Mouse (Mus musculus): ENCODE results near the gene Hoxb4.
A peak's percentile ranks its signal among the peaks of the same experiment; 100 is the strongest.

Gene Hoxb4

DNA sequence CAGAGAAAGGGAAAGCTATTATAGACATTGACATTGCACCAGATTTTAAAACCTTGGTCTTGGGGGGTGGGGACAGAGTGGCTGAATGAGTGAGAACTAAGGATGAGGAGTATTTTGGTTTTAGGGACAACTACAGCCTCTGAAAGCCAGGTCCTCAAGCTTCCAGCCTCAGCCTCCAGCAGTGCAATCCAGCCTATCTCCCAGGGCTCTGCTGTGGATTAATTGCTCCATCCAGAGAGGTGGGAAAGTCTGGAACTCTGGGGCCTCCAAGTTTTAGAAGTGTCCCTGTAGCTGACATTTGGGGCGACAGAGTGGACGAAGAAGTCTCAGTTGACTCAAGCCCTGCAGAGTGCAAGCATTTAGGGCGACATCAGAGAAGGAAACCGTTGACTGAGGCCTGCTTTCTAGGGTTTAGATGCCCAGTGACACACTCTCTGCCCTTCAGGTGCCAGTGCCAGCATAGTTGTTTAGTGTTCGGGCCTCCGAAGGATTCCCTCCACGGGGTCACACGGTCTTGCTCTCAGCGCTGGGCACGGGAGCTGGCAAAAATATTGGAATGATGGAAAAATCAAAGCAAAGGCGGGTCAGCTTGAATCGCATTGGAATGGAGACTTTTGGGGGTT, 4.2 kb upstream of the Hoxb4 start:
- no peak for DNase-seq (ENCODE audit: low spot score in 2 of 2)

DNA sequence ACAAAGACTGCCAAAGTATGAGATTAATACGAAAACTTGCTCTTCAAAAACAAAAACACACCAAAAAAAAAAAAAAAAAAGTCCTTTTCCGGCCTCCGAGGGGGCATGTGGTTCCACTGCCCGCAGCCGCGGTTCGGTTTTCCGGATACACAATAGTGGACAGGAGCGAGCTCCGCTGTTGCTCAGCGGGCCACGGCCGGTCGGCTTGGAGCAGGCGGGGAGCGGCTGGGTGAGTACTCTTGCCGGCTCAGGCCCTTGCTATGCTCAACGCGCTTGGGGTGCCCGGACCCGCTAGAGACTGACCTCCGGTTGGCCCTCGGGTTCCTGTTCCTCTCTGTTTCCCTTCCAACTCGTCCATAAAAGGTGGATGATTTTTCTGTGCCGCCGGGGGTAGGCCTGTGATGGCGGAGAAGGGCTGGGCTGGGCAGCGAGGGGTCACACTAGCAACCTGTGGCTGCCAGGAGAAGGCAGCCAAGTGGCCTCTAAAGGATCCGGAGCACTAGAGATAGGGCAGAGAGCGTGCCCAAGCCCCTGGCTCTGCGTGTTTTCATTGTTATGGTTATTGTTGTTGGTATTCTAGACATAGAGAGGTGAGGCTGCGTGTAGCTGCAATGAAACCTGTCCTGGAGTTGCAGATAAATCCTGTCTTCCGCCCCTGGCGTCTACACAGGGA, 3.3 kb upstream of the Hoxb4 start:
- DNase-seq (ENCODE audit: low spot score in 2 of 2), result no peak

DNA sequence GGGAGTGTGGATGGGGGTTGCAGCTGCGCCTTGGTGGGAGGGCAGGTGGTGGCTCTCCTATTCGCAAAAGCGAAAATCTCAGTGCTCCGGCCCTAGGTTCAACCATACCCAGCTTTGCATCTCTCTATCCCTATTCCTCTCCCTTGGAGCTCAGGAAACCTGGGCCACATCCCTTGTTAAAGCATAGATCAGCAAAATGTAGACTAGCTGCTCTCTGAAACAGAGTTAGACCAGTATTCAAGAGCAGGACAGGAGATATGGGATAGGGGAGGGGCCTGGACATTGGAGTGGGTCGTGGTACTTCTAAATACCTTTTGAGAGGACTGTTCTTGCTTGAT, 2.8 kb upstream of the Hoxb4 start:
- DNase-seq (ENCODE audit: low spot score in 2 of 2), result no peak

DNA sequence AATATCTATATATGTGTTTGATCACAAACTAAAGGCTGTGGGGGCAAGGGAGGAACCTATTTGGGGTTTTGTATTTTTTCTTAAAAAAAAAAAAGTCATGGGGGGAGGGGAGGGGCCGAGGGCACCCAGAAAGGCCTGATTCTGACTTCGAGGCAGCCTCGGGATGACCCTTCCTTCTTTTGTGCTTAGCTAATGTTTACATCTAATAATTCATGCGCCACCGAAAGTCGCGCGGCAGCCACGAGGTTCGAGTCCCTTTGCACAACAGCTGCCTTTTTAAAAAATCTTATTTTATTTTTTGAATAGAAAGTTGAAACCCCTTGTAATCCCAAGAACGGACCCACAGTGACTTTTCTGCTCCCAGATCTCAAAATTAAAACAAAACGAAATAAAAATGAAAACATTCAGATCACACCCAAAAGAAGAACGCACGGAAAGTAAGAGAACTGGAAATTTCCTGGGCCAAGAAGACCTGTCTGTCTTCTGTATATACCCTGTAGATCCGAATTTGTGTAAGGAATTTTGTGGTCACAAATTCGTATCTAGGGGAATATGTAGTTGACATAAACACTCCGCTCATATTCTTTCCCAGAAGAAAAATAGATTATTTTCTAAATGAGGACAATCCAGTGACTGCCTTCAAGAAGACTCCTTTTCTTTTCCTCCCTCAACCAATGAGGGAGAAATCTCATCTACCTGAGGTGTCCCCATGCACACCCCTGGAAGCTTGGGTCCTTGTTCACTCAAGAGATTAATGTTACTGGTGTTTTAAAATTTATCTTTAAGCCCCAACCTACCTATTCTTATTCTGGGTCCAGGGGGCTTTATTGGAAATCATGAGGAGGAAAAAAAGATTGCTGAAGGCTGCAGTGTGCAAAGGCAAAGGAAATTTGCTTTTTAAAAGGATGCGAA, 1.1 kb upstream of the Hoxb4 start:
- DNase-seq (ENCODE audit: low spot score in 2 of 2), result no peak

DNA sequence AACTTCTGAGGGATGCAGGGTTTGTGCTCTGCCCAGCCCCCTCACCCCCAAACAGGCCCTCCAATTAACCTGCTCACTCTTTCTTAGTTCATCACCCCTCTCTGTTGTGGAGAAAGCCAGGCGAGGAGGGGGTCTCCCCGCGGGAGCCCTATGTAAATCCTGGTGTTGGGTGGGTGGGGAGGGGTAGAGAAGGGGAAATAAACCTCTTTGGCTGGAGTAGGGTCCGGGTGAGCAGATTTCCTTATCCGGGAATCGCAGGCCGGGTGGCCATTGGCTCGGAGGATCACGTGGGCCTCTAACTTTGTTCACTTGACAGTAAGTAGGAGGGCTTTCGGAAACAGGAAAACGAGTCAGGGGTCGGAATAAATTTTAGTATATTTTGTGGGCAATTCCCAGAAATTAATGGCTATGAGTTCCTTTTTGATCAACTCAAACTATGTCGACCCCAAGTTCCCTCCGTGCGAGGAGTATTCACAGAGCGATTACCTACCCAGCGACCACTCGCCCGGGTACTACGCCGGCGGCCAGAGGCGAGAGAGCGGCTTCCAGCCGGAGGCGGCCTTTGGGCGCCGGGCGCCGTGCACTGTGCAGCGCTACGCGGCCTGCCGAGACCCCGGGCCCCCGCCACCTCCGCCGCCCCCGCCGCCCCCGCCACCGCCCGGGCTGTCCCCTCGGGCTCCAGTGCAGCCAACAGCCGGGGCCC, 452 bp downstream of the Hoxb4 start:
- peak in 1 of 2 experiments; percentile 21 for DNase-seq (ENCODE audit: low spot score in 2 of 2)

DNA sequence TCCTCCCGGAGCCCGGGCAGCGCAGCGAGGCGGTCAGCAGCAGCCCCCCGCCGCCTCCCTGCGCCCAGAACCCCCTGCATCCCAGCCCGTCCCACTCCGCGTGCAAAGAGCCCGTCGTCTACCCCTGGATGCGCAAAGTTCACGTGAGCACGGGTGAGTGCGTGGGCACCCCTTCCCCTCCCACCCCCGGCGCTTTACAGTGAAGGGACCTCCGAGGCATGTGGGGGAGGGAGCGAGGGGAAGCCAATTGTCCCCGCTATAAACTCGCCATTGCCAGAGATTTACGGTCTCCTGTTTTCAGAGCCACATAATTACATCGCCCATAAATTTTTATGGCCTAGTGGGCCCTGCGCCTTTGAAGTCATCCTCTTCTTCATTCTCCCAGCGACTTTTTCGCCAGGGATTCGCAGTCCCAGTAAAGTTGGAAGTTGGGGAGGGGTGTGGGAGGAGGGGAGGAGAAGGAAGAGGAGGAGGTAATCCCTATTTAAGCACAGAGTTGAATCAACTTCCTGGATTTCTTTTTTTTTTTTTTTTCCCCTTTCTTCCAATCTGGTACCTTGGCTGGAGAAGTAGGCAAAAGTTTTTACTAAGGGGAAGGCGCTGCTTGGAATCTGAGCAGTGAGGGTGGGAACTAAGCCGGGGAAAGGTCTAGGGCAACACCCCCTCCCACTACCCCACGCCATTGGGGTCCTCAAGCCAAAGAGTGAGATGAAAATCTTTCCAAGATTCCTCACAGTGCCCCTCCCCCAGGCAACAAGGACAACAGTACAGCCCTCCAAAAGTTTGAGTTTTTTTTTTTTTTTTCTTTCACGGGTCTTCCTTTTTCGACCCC, 1.2 kb downstream of the Hoxb4 start:
- DNase-seq (ENCODE audit: low spot score in 2 of 2), result no peak

DNA sequence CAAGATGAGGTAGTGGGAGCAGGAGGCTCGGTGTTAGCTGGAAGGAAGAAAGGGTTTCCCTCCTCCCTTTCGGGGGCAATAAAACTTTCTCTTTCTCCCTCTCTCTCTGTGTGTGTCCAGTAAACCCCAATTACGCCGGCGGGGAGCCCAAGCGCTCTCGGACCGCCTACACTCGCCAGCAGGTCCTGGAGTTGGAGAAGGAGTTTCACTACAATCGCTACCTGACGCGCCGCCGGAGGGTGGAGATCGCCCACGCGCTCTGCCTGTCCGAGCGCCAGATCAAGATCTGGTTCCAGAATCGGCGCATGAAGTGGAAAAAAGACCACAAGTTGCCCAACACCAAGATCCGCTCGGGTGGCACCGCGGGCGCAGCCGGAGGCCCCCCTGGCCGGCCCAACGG, 1.8 kb downstream of the Hoxb4 start:
- no peak for DNase-seq (ENCODE audit: low spot score in 2 of 2)

DNA sequence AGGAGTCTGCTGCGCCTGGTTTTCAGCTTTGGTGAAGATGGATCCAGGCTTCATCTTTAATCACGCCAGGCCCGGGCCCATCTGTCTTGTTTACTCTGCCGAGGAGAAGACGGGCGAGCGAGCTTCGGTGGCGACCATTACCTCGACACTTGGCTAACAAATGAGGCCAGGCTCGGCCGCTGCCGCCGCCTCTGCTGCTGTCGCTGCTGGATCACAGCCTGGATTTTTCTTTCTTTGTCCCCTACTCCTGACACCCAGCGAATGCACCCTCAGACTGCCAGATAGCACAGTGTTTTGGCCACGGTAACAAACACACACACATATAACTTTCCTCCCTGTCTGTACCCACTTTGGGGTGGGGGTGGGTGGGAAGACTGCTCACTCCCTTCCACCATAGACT, 2.6 kb downstream of the Hoxb4 start:
- DNase-seq (ENCODE audit: low spot score in 2 of 2), result no peak

DNA sequence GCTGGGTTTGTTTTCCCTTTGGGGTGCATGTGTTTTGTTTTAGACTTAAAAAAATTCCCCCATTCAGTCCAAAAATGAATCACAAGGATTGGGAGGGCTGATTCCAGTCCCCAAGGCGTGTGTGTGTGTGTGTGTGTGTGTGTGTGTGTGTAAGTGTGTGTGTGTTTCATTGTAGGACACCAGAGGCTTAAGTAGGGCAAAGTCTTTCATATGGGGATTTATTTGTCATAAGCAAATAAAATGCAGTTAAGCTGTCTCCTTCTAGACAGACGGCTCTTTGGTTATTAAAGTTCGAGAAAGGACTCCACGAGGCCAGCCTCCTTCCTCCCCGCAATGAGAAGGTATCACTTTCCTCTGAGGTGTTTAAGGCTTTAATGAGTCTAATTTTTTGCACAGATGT, 3.8 kb downstream of the Hoxb4 start:
- DNase-seq (ENCODE audit: low spot score in 2 of 2), result no peak

DNA sequence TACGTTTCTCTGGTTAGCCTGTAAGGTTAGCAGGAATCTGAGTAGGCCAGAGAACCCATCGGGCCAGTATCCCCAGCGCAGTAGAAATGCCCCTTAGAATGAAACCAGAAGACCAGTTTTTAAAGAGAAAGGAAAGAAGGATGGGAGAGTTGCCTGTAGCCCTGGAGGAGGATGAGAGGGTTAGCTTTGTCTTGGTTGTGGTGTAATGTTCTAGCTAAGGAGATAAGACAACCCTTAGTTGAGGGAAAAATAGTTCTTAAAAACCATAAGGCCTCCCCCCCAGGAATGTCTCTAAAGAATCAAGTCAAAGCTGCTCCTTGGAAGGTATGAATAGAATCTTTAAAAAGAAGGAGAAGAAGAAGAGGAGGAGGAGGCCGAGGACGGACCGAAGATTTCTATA, 4.7 kb downstream of the Hoxb4 start:
- DNase-seq (ENCODE audit: low spot score in 2 of 2), result no peak

DNA sequence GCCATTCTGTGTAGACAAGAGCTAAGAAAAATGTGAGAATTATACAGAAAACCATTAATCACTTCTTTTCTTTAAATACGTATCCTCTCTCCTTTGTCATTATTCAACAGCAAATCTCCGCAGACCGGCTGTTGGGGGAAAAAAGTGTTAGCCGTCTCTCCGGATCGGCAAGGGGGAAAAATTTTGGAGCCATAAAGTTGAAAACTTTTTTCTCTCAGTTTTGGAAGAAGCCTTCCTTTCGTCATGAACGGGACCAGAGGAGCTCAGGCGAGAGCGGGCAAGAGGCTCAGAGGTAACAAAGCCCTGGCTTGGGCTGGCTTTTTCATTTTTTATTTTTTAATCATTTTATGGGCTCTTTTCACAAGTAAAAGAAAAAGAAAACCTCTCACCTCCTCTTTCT, 5.1 kb downstream of the Hoxb4 start, which contains the start of gene Hoxb3:
Gene Hoxb3 (plus strand): TSS at position 173 of the 400 bp plus-strand sequence.
- DNase-seq (ENCODE audit: low spot score in 2 of 2), result no peak

DNA sequence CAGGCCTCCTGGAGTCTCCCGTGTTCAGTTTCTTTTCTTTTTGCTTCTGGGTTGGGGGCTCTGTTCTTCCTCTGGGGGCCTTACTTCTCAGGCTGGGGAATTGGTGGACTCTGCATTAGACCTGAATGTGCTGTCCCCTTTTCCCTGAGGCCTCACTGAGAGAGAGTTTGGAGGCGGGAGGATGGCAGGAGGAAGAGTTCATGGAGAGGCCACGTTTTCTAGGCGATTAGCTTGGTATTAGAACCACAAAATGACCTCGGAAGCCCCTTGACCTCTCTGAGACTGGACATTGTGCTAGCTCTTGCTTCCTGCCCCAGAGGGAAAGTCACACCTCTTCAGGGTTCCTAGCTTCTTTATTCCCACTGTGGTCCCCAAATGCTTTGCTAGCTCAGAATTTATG, 6.1 kb downstream of the Hoxb4 start:
- DNase-seq (ENCODE audit: low spot score in 2 of 2), result no peak

DNA sequence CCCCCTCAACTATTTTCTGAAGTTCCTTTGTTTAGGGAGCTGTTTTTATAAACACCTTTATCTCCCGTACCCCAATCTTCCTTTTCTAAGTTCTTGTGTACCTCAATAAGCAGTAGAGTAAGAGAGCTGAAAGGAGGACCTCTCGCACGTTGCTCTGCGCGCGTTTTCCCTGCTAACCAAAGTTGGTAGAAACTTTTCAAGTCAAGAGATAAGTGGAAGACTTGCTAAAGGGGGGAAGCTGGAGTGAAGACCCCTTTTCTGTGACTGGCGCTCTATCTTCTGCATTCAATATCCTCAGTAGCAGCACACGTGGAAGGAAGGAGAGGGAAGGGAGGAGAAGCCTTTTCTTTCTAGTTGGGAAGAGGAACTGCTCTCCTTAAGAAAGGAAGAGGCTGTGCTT, 6.9 kb downstream of the Hoxb4 start:
- no peak for DNase-seq (ENCODE audit: low spot score in 2 of 2)

DNA sequence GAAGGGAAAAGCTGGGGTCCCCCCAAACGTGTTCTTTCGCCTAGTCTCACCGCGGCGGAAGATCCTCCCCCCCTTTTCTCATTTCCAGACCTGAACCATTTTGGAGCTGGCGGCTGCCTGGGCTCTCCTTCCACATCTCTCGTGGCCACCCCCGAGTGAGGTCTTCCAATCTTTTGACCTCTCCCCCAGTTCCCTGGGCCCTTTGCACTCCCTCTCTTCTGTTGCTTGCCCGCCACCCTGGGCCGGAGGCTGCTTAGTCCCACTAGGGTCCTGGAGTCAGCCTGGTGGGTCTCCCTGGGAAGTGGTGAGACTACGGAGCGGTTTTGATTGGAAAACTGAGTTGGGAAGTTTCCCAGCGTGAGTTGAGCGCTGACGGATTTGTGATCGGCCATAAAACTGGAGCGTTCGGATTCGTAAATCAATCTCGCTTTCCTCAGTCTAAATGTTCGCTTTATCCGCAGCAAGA, 7.7 kb downstream of the Hoxb4 start:
- DNase-seq (ENCODE audit: low spot score in 2 of 2), result no peak

DNA sequence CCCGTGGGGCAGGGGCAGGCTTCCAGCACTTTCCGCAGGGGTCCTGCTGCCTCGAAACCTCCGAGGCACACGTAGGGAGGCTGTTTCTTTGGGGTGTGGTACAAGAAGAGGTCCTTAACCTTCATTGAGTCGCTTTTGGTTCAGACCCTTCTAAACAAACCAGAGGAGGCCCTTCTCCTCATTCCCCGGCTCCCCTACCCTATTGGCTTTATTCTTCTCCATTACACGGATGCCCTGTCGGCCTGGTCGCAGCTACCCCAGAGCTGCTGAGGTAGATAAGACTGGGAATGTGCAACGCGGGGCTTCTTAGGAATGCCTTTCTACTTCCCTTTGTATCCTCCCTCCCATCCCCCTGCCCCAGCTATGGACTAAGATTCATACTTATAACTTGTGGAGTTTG, 8.6 kb downstream of the Hoxb4 start:
- no peak for DNase-seq (ENCODE audit: low spot score in 2 of 2)

DNA sequence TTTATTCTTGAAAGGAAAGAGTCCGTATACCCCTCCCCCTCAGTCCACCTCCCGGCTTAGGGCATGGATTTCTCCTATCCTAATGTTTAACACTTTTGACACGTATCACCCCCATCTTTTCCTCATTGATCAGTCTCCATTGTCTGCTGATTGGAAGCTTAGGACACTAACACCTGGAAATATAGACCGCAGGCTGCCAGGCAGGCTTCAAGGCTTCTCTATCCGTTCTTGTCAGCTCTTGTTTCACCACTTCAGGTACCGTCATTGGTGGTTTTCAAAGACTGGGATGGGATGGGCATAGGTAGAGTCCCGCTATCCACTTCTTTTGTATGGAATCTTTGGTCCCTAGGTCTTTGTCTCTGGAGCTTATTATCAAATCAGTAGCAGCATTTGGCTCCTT, 9.1 kb downstream of the Hoxb4 start:
- DNase-seq (ENCODE audit: low spot score in 2 of 2), result no peak

DNA sequence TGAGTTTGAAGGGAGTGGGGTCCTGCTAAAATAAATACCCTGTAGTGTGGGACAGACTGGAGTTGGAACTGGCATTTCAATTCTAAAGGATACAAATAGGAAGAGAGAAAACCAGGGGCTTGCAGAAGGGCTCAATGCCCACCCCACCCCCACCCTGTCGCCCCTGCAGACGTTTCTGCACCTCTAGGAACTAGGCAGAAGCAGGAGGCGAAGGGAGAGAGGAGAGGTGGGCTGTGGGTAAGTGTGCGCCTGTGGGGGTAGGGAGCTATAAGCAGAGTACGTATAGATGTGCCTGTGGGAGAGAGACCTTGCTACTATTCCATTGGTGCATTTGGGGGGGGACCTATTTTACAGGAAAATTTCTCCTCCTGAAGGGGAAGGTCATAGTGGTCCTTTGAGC, 9.7 kb downstream of the Hoxb4 start:
- DNase-seq (ENCODE audit: low spot score in 2 of 2), result no peak

DNA sequence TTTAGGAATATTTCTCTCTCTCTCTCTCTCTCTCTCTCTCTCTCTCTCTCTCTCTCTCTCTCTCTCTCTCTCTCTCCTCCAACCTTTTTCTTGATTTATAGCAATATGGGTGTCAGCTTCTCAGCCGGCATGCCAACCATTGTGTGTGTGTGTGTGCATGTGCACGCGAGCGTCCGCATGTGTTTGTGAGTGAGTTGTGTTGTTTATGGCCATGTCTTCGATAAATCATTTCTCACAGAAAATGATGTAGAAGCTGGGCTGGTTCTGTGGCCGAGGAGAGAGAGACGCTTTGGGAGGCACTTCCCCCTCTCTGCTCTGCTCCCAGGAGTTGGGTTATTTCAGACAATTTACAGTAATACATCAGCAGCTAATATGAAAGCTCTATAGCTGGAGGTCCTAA, 10.5 kb downstream of the Hoxb4 start:
- DNase-seq (ENCODE audit: low spot score in 2 of 2), result no peak

DNA sequence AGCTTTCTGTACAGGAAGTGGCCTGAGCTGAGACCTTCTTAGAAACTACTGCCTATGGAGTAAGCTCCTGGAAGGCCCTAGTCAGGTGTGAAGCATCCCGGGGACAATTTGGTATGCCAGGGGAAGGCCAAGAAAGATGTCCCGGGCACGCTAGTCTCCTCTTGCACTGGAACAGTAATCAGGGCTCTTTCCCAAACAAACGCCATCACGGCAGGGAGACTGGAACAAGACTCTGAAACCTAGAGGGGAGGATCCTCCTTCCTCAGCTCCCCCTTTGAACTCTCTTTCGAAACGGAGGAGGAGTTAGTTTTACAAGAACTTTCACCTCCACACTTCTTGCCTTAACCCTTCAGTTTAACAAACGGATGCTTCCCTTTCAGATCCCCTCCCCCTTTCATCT, 14.0 kb downstream of the Hoxb4 start:
- no peak for DNase-seq (ENCODE audit: low spot score in 2 of 2)

DNA sequence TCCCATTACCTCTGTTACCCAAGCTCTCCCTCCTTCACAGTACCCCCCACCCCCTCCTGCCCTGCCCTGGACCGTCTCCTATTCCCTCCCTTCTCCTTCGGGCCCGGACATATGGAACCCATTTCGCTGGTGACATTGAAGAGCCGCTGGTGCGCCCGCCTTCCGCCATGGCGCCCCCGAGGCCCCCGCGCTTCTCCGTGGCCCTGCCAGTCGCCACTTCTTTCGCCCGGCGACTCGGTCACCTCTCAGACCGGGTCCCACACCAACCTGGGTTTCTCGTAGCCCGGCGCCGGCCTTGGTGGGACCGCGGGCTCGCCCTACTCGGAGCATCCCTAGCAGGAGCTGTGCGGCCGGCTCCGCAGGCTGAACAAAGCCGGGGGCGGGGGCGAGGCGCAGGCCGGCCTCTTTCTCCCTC, 14.6 kb downstream of the Hoxb4 start:
- no peak for DNase-seq (ENCODE audit: low spot score in 2 of 2)
